29 mouse cellular contexts compared by ENCODE assay signal in genomic region chr5:75071951-75072350, GRCm38 (mm10). TPM values are rescaled to one million over a fixed set of nuclear protein-coding genes. Genes with fewer than 3 reads are reported as not detected.
DNase-seq lines count a peak whose midpoint lies in the region; ATAC-seq lines count a peak whose summit lies in the region.
"Had no signal": no experiment of that assay in that cellular context is flagged by ENCODE, and none has a peak within 500 bp of the region (broad histone marks: within the 10 kb centered on the region; RNA-seq: fewer than 3 reads in every experiment).

No protein-coding gene starts in this region.

- H3K27me3 ChIP-seq in forebrain, embryonic 11.5 days (ENCODE audit: control insufficient read depth, insufficient read depth, low read length), result peaks cover 85% of the 10 kb centered on the region
- peaks cover 67% of the 10 kb centered on the region for H3K27me3 ChIP-seq in forebrain, embryonic 16.5 days (replicated peaks; ENCODE audit: control insufficient read depth, insufficient read depth, low read length)
- peaks cover 100% of the 10 kb centered on the region for H3K27me3 ChIP-seq in midbrain, embryonic 10.5 days (ENCODE audit: low read depth, poor library complexity, severe bottlenecking)
- H3K27me3 ChIP-seq in midbrain, embryonic 16.5 days (ENCODE audit: control insufficient read depth, insufficient read depth, low read depth, low read length), result peaks cover 78% of the 10 kb centered on the region
- H3K27me3 ChIP-seq in neural tube, embryonic 12.5 days (replicated peaks), result peaks cover 91% of the 10 kb centered on the region

- H3K4me1 ChIP-seq in forebrain, embryonic 11.5 days (replicated peaks; ENCODE audit: control insufficient read depth, insufficient read depth, low read length), result peaks cover 30% of the 10 kb centered on the region
- H3K4me1 ChIP-seq in forebrain, embryonic 16.5 days (replicated peaks; ENCODE audit: control insufficient read depth, insufficient read depth, low read length), result peaks cover 40% of the 10 kb centered on the region
- H3K4me1 ChIP-seq in midbrain, embryonic 10.5 days, result peaks cover 65% of the 10 kb centered on the region
- peaks cover 8% of the 10 kb centered on the region for H3K4me1 ChIP-seq in midbrain, embryonic 16.5 days (ENCODE audit: control insufficient read depth, insufficient read depth, low read length)
- H3K4me1 ChIP-seq in neural tube, embryonic 12.5 days, result peaks cover 72% of the 10 kb centered on the region

- no peak for DNase-seq in forebrain, embryonic 11.5 days (ENCODE audit: low spot score)
- peak; percentile 44 for DNase-seq in midbrain, embryonic 10.5 days (ENCODE audit: low spot score)
- peak; percentile 65 for DNase-seq in embryo, embryonic 10.5 days (ENCODE audit: low spot score)
- DNase-seq in left cerebral cortex, adult 18-20 months (ENCODE audit: low spot score in 2 of 2), result no peak
- DNase-seq: adrenal gland, postnatal 25 days; cerebellum, adult 11 months; cerebellum, postnatal 10 days; gastrocnemius, postnatal 14 days; heart, adult 18-20 months; heart, postnatal 14 days; kidney, adult 9 months; kidney, postnatal 14 days; lung, adult 2 months; lung, postnatal 14 days; right cerebral cortex, postnatal 25 days; spleen, adult 18-20 months had no signal

- no peaks in the 10 kb centered on the region for H3K9me3 ChIP-seq in forebrain, embryonic 11.5 days (ENCODE audit: control insufficient read depth, low read length)
- H3K9me3 ChIP-seq in forebrain, embryonic 16.5 days (ENCODE audit: control insufficient read depth, low read length), result no peaks in the 10 kb centered on the region
- no peaks in the 10 kb centered on the region for H3K9me3 ChIP-seq in midbrain, embryonic 10.5 days (replicated peaks)
- no peaks in the 10 kb centered on the region; the same call in 1 of the 2 replicates for H3K9me3 ChIP-seq in midbrain, embryonic 16.5 days (replicated peaks; ENCODE audit: control insufficient read depth, low read length, poor library complexity, severe bottlenecking)
- H3K9me3 ChIP-seq in neural tube, embryonic 12.5 days, result no peaks in the 10 kb centered on the region
- H3K9me3 ChIP-seq: heart, embryonic 13.5 days; hindbrain, embryonic 13.5 days; intestine, embryonic 15.5 days; limb, embryonic 13.5 days; liver, embryonic 12.5 days; midbrain, embryonic 13.5 days had no signal

- no peaks in the 10 kb centered on the region for H3K36me3 ChIP-seq in forebrain, embryonic 11.5 days (ENCODE audit: control insufficient read depth, insufficient read depth, low read length)
- no peaks in the 10 kb centered on the region for H3K36me3 ChIP-seq in forebrain, embryonic 16.5 days (ENCODE audit: control insufficient read depth, insufficient read depth)
- no peaks in the 10 kb centered on the region for H3K36me3 ChIP-seq in midbrain, embryonic 10.5 days
- no peaks in the 10 kb centered on the region for H3K36me3 ChIP-seq in midbrain, embryonic 16.5 days (ENCODE audit: control insufficient read depth, insufficient read depth, low read length)
- no peaks in the 10 kb centered on the region for H3K36me3 ChIP-seq in neural tube, embryonic 12.5 days
- H3K36me3 ChIP-seq: heart, embryonic 13.5 days; hindbrain, embryonic 13.5 days; intestine, embryonic 15.5 days; limb, embryonic 13.5 days; liver, embryonic 12.5 days; midbrain, embryonic 13.5 days had no signal

- H3K4me2 ChIP-seq in forebrain, embryonic 11.5 days (ENCODE audit: low read depth, low read length, severe bottlenecking), result peak overlapping the region; percentile 6; the same call in 1 of the 2 replicates
- no peak overlapping the region; the same call in 1 of the 2 replicates for H3K4me2 ChIP-seq in forebrain, embryonic 16.5 days (ENCODE audit: low read length)
- H3K4me2 ChIP-seq in midbrain, embryonic 16.5 days (ENCODE audit: low read length), result no peak overlapping the region
- peak overlapping the region; percentile 10; the same call in 1 of the 2 replicates for H3K4me2 ChIP-seq in neural tube, embryonic 12.5 days (replicated peaks)
- H3K4me2 ChIP-seq: heart, embryonic 13.5 days; hindbrain, embryonic 13.5 days; intestine, embryonic 15.5 days; limb, embryonic 13.5 days; liver, embryonic 12.5 days; midbrain, embryonic 13.5 days had no signal

- WGBS in forebrain, embryonic 11.5 days, result under 1% methylated on average over 10 of the region's 10 CpGs
- WGBS in forebrain, embryonic 16.5 days, result under 1% methylated on average over 10 of the region's 10 CpGs
- under 1% methylated on average over 10 of the region's 10 CpGs for WGBS in midbrain, embryonic 10.5 days
- 1% methylated on average over 10 of the region's 10 CpGs for WGBS in midbrain, embryonic 16.5 days
- under 1% methylated on average over 10 of the region's 10 CpGs for WGBS in neural tube, embryonic 12.5 days

- H3K4me3 ChIP-seq in forebrain, embryonic 11.5 days (ENCODE audit: low read depth, low read length), result 0 out of 2 replicates have a peak overlapping the region, but pooled peaks have one; percentile 4
- no peak overlapping the region for H3K4me3 ChIP-seq in forebrain, embryonic 16.5 days (replicated peaks; ENCODE audit: low read length)
- H3K4me3 ChIP-seq in midbrain, embryonic 10.5 days, result no peak overlapping the region
- H3K4me3 ChIP-seq in midbrain, embryonic 16.5 days (ENCODE audit: low read depth, low read length), result no peak overlapping the region
- H3K4me3 ChIP-seq in neural tube, embryonic 12.5 days, result no peak overlapping the region
- H3K4me3 ChIP-seq: hindbrain, embryonic 13.5 days; intestine, embryonic 15.5 days; layer of hippocampus, adult 2 months; limb, embryonic 13.5 days; liver, embryonic 12.5 days; midbrain, embryonic 13.5 days had no signal

- no peak overlapping the region for H3K27ac ChIP-seq in forebrain, embryonic 11.5 days (ENCODE audit: low read depth, low read length)
- H3K27ac ChIP-seq in forebrain, embryonic 16.5 days (ENCODE audit: low read length), result no peak overlapping the region
- H3K27ac ChIP-seq in midbrain, embryonic 10.5 days (replicated peaks), result no peak overlapping the region
- H3K27ac ChIP-seq in midbrain, embryonic 16.5 days (ENCODE audit: low read length), result no peak overlapping the region
- no peak overlapping the region for H3K27ac ChIP-seq in neural tube, embryonic 12.5 days
- H3K27ac ChIP-seq: heart, embryonic 13.5 days; hindbrain, embryonic 13.5 days; intestine, embryonic 15.5 days; layer of hippocampus, adult 2 months; limb, embryonic 13.5 days; liver, embryonic 12.5 days; midbrain, embryonic 13.5 days had no signal

- H3K9ac ChIP-seq in forebrain, embryonic 11.5 days (ENCODE audit: low read length), result no peak overlapping the region
- no peak overlapping the region for H3K9ac ChIP-seq in forebrain, embryonic 16.5 days (replicated peaks; ENCODE audit: low read depth, low read length)
- no peak overlapping the region for H3K9ac ChIP-seq in midbrain, embryonic 16.5 days (ENCODE audit: low read depth, low read length)
- H3K9ac ChIP-seq in neural tube, embryonic 12.5 days, result no peak overlapping the region
- H3K9ac ChIP-seq: heart, embryonic 13.5 days; hindbrain, embryonic 13.5 days; intestine, embryonic 15.5 days; limb, embryonic 13.5 days; liver, embryonic 12.5 days; midbrain, embryonic 13.5 days had no signal

- ATAC-seq in forebrain, embryonic 11.5 days (replicated peaks; ENCODE audit: low FRiP score), result no peak
- ATAC-seq in forebrain, embryonic 16.5 days, result no peak
- no peak for ATAC-seq in midbrain, embryonic 16.5 days
- no peak for ATAC-seq in neural tube, embryonic 12.5 days (ENCODE audit: low FRiP score, low read depth)
- ATAC-seq: intestine, embryonic 15.5 days; liver, embryonic 12.5 days; midbrain, embryonic 13.5 days had no signal

RNA-seq across cellular contexts. Expression of gene Gsx2, which starts 3.5 kb away (rescaled TPM):
- polyA plus RNA-seq in forebrain, embryonic 11.5 days (2014; fragmentation: Nextera tagmentation; extraction: Ambion mirVana), result 20.1 and 23.1 TPM in 2 replicates
- 3.3 and 6.0 TPM in 2 replicates for polyA plus RNA-seq in forebrain, embryonic 16.5 days (2015; fragmentation: Nextera tagmentation; extraction: Ambion mirVana)
- 2.5 and 3.4 TPM in 2 replicates for polyA plus RNA-seq in midbrain, embryonic 10.5 days (2016; fragmentation: Nextera tagmentation; extraction: Ambion mirVana)
- polyA plus RNA-seq in midbrain, embryonic 16.5 days (2015; fragmentation: Nextera tagmentation; extraction: Ambion mirVana), result 0.16 and 0.18 TPM in 2 replicates
- polyA plus RNA-seq in neural tube, embryonic 12.5 days (2016; fragmentation: Nextera tagmentation; extraction: Ambion mirVana), result 9.4 and 12.2 TPM in 2 replicates
- under 1 TPM in 1 of 2 experiments, not detected in 1; 0.33 TPM for total RNA-seq in left cerebral cortex, adult 18-20 months (2021)
- total RNA-seq: adrenal gland, postnatal 25 days; ES-E14; gastrocnemius, postnatal 14 days; heart, adult 18-20 months; heart, postnatal 14 days; megakaryocyte progenitor cell, adult 5-6 weeks had no signal
- polyA plus RNA-seq: heart, embryonic 13.5 days; intestine, embryonic 15.5 days; limb, embryonic 13.5 days; liver, embryonic 12.5 days; lung, adult 2 months; testis, adult 2 months had no signal

RNA-seq across cellular contexts. Expression of gene Chic2, which starts 27.4 kb away (rescaled TPM):
- polyA plus RNA-seq in forebrain, embryonic 11.5 days (2014; fragmentation: Nextera tagmentation; extraction: Ambion mirVana), result 42.3 and 53.9 TPM in 2 replicates
- polyA plus RNA-seq in forebrain, embryonic 16.5 days (2015; fragmentation: Nextera tagmentation; extraction: Ambion mirVana), result 26.9 and 31.6 TPM in 2 replicates
- polyA plus RNA-seq in midbrain, embryonic 10.5 days (2016; fragmentation: Nextera tagmentation; extraction: Ambion mirVana), result 26.8 and 28.5 TPM in 2 replicates
- polyA plus RNA-seq in midbrain, embryonic 16.5 days (2015; fragmentation: Nextera tagmentation; extraction: Ambion mirVana), result 26.2 and 28.1 TPM in 2 replicates
- polyA plus RNA-seq in neural tube, embryonic 12.5 days (2016; fragmentation: Nextera tagmentation; extraction: Ambion mirVana), result 53.6 and 57.4 TPM in 2 replicates
- 10 to 100 TPM; 19.5 to 20.7 TPM for total RNA-seq in left cerebral cortex, adult 18-20 months (2021)

Comparison
In these comparisons a context has a peak if more than half of its experiments do, and no peak if none do; other contexts are left out.
1. H3K4me2 ChIP-seq: peak in forebrain, embryonic 11.5 days (single experiment) and neural tube, embryonic 12.5 days (single experiment); none in forebrain, embryonic 16.5 days (single experiment) and midbrain, embryonic 16.5 days (single experiment).
2. DNase-seq: peak in midbrain, embryonic 10.5 days (single experiment) and embryo, embryonic 10.5 days (single experiment); none in forebrain, embryonic 11.5 days (single experiment) and left cerebral cortex, adult 18-20 months (0 of 2).